Mouse (Mus musculus) layer of hippocampus, postnatal 10 days (tissue): ENCODE results near the gene Marveld1. TPM values are rescaled to one million over a fixed set of nuclear protein-coding genes. Genes with fewer than 3 reads are reported as not detected.

Experiments
- DNase-seq, 2 experiments: peaks; one replicate each; pipeline ENCODE4 v3.0.0; 2021; ENCODE audit warnings: low spot score in 2 of 2
- total RNA-seq, 2 experiments: library from RNA; stranded (reverse); gene quantifications; 2 replicates each; pipeline ENCODE4 v1.2.3; 2021

The Marveld1 gene
- total RNA-seq, 2 experiments from 2014 or later: 9.9 to 12.9 TPM

DNA sequence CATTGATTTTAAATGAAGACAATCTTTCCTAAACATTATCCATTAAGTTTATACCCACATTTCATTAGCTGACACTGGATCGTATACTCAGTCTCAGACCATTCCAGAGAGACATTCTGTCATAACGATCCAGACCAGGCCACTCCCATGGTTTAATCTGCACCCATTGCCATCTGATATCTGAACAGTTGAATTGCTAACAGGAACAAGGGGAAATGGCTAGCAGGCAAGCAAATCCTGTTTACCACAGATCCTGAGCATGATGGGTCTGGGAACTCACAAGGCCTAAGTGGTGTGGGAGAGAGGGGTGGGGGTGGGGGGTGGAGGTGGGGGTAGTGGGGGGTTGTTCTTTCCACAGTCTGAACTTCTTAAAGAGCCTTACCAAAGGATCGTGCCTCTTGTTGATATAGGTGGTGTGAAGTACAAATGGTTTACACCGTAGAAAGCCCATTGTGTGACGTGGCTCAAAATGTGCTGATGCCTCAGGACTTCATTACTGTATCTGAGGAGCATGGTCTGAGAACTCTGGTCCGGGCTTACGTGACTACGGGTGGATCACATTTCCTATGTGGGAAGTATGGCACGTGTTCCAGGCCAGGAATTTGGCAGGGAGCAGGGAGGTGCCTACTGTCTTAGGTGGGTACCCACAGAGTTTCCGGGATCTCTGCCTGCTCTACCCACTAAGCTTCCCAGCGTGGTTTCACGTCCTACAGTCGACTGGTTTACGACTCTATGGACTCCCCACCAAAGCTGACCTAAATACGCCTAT is 8.5 kb upstream of the Marveld1 start:
- no peak for DNase-seq

DNA sequence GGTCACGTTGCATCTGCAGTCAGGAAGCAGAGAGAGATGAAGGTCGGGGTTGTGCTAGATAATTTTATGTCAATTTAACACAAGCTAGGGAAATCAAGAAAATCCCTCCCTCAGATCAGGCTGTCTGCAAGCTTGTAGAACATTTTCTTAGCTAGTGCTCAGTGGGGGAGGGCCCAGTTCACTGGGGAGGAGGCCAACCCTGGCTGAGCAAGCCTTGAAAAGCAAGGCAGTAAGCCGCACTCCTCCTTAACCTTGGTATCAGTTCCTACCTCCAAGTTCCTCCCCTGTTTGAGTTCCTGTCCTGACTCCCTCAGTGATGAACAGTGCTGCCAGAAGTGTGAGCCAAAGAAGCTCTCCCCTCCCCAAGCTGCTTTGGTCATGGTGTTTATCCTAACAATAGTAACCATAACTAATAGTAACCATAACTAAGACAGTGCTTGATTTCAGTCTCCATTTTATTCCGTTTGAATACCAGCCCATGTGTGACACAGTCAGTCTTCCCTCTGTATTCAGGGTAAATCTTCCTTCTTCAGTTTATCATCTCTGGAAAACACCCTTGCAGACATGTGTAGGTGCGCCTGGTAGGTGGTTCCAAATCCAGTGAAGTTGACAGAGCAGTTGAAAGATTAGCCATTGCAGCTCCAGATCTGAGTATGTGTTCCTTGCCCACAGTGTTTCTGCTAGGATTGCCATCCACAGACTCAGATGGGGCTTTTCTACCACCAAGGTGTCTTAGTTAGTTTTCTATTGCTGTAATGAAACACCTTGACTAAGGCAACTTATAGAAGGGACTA is 7.3 kb upstream of the Marveld1 start:
- DNase-seq: no peak

DNA sequence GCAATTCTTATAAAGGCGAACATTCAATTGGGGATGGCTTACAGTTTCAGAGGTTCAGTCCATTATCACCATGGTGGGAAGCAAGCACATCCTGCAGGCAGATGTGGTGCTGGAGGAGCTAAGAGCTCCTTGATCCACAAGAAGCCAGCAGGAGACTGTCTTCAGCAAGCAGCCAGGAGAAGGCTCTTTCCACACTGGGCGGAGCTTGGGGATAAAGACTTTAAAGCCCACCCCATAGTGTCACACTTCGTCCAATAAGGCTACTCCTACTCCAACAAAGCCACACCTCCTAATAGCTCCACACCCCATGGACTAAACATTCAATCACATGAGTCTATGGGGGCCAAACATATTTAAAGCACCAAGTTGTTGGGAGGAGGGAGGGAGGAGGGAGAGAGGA is 5.2 kb upstream of the Marveld1 start:
- DNase-seq: no peak

DNA sequence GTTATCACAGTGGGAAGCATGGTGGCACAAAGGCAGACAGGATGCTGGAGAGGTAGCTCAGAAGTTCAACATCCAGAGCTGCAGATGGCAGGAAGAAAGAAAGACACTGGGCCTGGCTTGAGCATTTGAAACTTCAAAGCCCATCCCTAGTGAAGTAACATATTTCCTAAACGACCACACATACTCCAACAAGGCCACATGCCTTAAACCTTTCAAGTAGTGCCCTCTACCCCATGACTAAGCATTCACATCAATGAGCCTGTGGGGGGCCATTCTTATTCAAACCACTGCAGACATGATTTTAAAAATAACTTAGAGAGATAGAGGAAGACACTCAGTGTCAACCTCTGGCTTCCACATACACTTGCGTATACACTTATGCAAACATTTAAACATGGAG is 4.4 kb upstream of the Marveld1 start:
- DNase-seq: no peak

DNA sequence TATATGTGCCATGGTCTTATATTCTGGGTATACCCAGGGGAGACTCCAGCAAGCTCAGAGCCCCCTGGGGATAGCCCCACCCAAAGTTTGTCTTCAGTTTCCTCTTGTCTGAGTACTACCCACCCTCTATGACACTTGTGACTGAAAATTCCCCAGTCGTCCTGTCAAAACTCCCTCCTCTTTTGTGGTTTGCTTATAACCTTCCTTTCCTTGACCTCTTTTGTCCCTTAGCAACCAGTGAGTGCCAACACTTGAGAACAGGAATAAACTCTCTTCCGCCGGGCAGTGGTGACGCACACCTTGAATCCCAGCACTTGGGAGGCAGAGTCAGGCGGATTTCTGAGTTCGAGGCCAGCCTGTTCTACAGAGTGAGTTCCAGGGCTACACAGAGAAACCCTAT is 3.1 kb upstream of the Marveld1 start:
- no peak for DNase-seq

DNA sequence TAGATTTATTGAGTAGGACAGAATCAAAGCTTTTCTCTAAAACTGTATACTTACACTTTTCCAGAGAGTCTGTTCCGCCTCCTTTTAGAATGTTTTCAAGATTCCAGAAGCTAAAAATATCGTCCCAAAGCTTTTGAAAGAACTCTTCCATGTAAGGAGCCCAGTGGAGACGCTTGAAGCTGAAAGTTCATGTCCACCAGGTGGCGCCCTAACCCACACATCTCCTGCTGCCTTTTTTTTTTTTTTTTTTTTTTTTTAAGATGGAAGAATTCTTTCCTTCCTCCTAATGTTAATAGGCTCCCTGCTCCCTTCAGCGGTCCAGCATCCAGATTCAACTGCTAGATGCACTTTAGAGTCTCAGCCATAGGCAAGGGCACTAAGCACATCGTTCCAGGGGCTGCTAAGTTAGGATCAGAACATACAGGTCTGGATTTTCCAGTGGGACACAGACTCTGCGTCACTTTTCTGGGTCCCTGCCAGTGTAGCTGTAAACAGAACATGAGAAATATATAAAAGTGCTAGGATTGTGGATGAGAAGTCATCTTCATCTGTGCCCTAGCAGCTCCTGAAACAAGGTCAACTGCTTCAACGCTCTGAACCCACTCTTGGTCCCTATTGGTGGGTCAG is 2.5 kb upstream of the Marveld1 start:
- peak; percentile 88 to 91 for DNase-seq

DNA sequence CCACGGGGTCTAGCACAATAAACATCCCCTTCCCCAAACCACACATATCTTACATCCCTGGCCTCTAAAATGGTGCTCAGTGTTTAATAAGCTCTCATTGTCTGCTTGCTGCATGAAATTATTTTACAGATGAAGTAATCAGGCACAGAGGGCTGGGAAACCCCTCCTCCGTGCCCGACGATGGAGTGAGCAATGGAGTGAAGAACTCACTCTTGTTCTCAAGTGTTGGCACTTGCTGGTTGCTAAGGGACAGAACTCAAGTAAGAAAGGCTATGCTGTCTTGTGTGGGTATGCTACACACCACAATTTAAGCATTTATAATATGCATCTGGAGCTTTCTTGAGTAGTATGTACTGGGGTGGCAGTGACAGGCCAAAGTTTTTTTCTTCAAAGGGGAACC is 2.0 kb upstream of the Marveld1 start:
- no peak for DNase-seq

DNA sequence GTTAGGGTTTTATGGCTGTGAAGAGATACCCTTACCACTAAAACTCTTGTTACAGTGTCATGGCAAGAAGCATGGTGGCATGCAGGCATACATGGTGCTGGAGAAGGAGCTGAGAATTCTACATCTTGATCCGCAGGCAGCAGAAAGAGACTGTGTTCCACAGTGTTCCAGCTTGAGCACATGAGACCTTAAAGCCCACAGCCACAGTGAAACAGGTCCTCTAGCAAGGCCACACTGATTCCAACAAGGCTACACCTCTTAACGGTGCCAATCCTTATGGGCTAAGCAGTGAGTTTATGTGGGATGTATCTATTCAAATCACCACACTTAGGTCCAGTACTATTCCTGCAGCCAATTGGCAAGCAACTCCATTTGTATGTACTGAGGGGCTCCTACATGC is 1.5 kb upstream of the Marveld1 start:
- no peak for DNase-seq

DNA sequence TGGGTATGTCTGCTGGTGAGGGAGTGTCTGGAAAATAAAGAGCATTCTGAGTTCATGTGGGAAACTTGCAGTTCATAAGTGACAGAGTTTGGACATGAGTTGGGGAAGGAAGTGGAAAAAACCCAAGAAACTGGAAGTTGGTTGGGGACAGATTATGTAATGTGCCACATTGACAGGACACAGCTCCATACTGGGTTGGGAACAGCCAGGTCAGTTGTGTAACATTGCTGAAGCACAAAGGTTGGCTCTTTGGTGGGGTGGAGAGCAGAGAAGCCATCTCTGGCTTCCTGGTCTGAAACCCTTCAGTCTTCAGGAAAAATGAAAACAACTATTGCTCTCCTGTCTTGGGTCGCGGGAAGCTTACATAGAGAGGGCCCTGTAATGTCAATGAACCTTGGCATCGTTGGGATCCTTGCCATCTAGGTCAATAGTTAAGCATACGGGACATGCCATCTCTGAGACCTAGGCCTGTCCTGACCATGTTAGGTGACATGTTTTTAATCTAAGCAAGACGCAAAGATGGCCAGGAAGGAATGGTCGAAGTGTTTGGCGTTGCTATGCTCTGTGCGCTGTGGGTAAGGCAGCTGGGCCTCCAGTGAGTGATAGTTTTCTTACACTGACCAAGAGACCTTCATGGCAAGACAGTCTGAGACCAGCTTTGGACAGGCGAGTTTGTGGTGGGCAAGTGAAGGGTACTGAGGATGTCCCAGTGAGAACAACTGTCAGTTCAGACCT is 757 bp upstream of the Marveld1 start:
- DNase-seq: no peak

DNA sequence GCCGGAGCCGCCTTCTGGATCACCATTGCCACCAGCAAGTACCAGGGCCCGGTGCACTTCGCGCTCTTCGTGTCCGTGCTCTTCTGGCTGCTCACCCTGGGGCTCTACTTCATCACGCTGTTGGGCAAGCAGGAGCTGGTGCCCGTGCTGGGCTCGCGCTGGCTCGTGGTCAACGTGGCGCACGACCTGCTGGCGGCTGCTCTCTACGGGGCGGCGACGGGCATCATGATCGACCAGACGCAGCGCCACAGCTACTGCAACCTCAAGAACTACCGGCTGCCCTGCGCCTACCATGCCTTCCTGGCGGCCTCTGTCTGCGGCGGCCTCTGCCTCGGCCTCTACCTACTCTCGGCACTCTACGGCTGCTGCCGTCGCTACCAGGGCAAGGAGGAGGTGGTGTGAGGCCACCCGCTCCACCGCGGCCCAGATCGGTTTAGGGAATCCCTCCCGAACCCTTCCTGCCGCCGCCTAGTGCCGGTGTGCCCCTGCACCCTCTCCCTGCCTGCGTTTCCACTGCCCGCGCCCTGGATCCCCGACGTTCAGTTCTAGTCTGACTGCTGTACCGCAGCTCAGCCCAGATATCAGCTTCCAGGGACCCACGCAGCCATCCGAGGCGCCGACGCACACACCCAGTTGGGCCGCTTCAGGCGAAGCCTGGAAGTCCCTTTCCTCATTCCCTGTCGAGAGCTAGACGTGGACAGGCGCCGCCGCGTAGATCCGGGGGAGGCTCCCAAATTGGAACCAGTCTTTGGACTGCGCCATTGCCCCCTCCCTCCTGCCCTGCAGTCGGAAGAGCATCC is 769 bp downstream of the Marveld1 start:
- peak; percentile 62 to 66 for DNase-seq

DNA sequence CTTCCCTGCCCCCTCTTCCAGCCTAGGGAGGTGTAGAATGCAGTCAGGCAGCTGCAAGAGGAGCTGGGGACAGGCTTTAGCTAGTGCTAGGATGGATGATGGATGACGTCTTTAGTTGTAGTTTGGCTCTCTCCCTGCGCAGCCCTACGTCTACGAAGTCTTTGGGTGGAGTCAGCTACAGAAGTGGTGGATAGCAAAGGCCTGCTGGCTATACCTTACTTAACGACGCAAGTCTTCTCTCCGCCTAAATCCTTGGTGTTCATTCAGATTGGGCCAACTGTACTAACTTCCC is 1.3 kb downstream of the Marveld1 start:
- DNase-seq: no peak

DNA sequence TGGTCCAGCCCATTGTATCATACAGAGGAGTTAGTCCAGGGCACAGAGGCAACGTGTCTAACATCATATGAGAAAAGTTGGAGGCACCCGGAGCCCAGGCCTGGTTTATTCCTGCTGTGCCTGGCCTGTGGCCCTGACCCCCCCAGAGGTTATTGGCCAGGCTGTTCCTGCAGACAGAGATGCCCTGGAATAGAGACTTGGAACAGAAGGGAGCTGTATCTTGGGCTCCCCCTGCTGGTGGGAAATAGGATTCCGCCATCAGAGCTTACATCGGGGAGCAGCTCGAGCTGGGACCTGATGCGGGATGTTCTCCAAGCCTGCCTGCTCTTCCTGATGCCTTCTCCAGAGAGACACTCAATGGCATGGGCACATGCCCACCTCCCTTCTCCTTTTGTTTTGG is 4.8 kb downstream of the Marveld1 start:
- DNase-seq: peak; percentile 89 to 91

DNA sequence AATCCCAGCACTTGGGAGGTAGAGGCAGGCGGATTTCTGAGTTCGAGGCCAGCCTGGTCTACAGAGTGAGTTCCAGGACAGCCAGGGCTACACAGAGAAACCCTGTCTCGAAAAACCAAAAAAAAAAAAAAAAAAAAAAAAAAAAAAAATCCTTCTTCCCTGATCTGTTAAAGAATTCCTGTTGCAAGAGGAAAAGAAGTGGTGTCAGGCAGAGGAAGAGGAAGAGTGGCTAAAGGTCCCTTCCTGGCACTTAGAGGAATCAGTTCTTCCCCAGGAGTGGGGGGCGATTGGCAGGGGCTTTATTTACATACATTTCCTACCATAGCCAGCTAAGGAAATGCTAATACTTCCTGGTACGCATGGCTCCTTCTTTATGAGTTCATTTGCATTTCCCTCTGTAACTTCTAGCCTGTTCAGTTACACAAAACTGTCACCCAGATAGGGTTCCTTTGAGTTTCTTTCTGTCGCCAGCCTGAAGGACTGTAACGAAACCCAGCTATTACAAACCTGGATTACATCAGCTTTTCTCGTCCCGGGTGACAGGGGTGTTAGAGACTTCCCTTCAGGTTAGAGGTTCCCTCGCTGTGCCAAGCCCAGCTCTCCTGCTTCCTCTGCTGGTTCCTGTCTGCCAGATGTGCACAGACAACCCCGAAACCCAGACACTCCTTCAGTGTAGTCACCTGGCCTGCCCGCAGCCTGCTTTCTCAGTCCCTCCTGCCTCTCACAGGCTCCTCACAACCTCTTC is 10.5 kb downstream of the Marveld1 start:
- DNase-seq: no peak

DNA sequence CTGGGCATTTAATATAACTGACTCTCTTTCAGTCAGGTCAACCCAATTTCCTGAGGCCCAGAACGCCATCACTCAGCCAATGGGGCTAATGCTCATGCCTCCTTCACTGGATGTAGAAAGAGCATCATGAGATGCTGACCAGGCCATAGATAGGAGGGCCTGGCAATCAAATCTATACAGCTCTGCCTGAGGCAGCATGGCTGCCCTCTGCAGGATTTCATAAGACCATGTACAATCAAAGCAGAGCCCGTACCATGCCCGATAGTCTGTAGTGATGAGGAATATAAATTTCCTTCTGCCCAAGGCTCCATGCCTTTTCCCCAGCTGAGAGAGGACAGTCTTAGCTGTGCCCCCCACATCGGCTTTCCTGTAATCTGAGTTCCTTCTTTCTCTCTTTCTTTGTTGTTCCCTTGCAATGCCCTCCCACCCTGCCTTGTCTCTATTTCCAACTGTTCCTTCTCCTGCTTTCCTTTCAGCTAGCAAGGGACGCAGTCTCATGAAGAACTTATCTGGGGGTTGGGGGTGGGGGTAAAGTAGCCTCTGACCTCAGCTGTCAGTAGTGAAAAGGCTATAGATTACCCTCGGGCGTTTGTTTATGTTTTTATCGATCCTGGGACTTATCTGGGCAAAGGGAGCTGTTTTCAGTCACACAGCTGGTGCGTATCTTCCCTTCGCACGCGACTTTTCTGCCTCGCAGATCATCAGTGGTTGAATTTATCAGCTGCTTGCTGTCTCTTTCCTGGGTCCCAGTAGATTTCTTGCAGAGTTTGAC is 11.2 kb downstream of the Marveld1 start:
- no peak for DNase-seq

DNA sequence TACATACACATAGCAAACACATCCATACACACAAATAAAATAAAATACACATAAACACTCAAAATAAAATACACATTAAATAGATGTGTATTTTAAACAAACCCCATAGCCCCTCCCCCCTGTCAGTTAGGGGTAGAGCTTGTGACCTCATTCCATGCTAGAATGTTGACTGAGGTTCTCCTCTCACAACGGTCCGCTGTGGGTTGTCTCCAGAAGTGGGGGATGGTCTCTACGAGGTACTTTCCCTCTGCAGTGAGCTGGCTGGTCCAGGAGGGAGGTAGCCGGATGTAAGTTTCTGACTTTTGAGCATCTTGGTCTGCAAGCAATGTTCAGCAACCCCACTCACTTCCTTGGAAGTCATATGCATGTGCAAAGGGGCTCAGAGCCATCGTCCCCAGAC is 16.6 kb downstream of the Marveld1 start, which contains the start of gene Zfyve27:
Gene Zfyve27 (plus strand): TSS at position 188 of the 400 bp plus-strand sequence.
- no peak for DNase-seq

DNA sequence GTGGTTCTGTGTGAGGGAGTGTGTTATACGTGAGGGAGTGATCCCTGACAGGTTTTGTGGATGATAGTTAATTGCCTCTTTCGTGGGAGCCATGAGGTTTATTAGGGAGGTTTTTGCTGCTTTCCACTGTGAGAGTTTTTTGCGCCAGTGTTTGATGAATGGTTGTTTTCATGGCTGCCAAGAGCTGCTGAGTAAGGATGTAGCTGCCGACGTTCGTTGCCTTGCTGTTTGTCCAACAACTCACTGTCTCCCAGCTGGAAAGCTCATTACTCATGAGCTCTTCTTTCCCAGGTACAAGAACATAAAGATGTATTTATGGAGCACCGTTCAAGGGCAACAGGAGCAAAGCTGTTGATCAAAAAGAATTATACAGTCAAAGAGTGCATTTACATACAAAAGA is 17.0 kb downstream of the Marveld1 start:
- no peak for DNase-seq

DNA sequence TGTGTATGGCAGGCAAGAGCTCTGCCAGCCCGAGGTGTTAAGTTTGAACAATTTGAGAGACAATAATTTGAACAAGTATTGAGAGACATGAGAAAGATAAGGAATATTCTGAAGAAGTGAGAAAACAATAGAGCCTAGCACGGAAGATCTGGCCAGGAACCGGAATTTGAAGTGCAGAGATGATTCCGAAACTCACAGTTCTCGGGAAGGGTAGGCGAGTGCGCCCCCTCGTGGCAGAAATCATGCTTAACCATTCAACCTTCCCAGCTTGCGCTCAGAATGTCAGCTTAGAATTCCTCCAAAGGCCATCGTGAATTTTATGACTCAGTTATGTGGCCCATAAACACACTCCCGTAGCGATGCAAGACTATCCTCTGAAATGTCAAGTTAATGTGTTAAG is 18.9 kb downstream of the Marveld1 start:
- DNase-seq: peak; percentile 92 to 93

DNA sequence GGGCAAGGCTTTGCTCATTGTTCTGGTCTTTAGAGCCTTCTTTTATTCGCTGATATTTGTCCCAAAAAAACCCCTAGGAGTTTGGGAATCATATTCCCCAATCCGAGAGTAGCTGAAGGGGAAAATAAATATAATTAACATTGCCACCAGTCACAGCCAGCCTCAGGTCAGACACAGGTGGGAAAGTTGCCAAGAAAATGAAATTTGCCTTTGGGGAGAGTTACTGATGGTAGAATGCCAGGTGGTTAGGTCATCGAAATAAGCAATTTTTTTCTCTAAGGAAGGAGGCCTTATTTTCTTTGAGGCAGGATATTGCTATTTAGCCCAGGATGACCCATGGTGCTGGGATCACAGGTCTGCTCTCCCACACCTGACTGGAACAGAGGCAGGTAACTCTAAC is 19.6 kb downstream of the Marveld1 start:
- no peak for DNase-seq

DNA sequence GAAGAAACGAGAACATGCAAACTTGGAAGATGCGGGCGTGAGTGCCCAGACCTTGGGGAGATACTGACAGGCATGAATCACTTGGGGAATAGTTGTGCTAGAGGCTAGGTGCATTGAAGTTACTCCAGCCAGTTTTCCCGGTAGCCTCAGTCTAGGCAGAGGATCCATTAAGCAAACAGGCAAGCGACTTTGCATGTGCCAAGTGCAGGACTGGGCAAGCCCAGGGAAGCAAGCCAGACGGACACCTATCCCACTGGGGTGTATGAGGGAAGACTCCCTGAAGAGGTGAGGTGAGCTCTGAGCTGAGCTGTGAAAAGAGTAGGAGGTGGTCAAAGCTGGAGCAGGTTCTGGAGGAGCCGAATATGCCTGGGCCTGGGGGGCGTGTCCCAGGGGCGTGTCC is 20.3 kb downstream of the Marveld1 start:
- no peak for DNase-seq
